Mouse (Mus musculus) midbrain, embryonic 13.5 days (tissue): ENCODE measurements around the gene Obox7. TPM values are rescaled to one million over a fixed set of nuclear protein-coding genes. Genes with fewer than 3 reads are reported as not detected.
"Not testable (repeated sequence)": the region's sequence is repeated elsewhere in the genome, so short reads cannot be mapped to it uniquely, and the experiment has no call there.

Experiments
- ATAC-seq: fragments of 200-750 bp; cut with Nextera tagmentation; 2 replicates; pipeline ENCODE4 v1.8.0; 2017; ENCODE audit warnings: mild to moderate bottlenecking, moderate TSS enrichment, moderate library complexity
- H3K27ac ChIP-seq: fragments of 300-500 bp; sonication (generic); 2 replicates; pipeline ENCODE4 v1.5.1; 2015; ENCODE audit warnings: inconsistent platforms, mild to moderate bottlenecking, moderate library complexity
- H3K27me3 ChIP-seq: fragments of 300-500 bp; sonication (generic); 2 replicates; pipeline ENCODE4 v1.6.1; 2015; ENCODE audit warnings: mild to moderate bottlenecking, inconsistent platforms
- H3K36me3 ChIP-seq: fragments of 300-500 bp; sonication (generic); 2 replicates; pipeline ENCODE4 v1.6.1; 2015; ENCODE audit warnings: mild to moderate bottlenecking, inconsistent platforms
- H3K4me1 ChIP-seq: fragments of 300-500 bp; sonication (generic); replicated peaks from 2 replicates; pipeline ENCODE4 v1.6.1; 2015; ENCODE audit warnings: inconsistent platforms
- H3K4me2 ChIP-seq: fragments of 300-500 bp; sonication (generic); replicated peaks from 2 replicates; pipeline ENCODE4 v1.6.1; 2015; ENCODE audit warnings: moderate library complexity, mild to moderate bottlenecking, inconsistent platforms
- H3K4me3 ChIP-seq: fragments of 300-500 bp; sonication (generic); replicated peaks from 2 replicates; pipeline ENCODE4 v1.5.1; 2015; ENCODE audit warnings: mild to moderate bottlenecking, inconsistent platforms
- H3K9ac ChIP-seq: fragments of 300-500 bp; sonication (generic); replicated peaks from 2 replicates; pipeline ENCODE4 v1.6.1; 2015; ENCODE audit warnings: mild to moderate bottlenecking, inconsistent platforms
- H3K9me3 ChIP-seq: fragments of 300-500 bp; sonication (generic); 2 replicates; pipeline ENCODE4 v1.6.1; 2016; ENCODE audit warnings: mild to moderate bottlenecking, inconsistent platforms
- WGBS: fragments of 180-500 bp; shearing (Covaris S2); methylation state at CpG from one replicate; pipeline ENCODE4 v1.1.7; 2015; 5-methylcytosine and 5-hydroxymethylcytosine counted together
- polyA plus RNA-seq: library from polyadenylated mRNA; unstranded; fragments of >200 nt; fragmentation: Nextera tagmentation; extraction: Ambion mirVana; gene quantifications from 2 replicates; pipeline ENCODE4 v1.2.1, GENCODE M21; 2015

The Obox7 gene
- polyA plus RNA-seq = not detected in 2 replicates

- 89% methylated on average over 1 of the region's 1 CpGs for WGBS
- ATAC-seq = not testable (repeated sequence)
Measured at GRCm38 (mm10) chr7:14659196-14659595, at the start of gene Obox7. Obox7 (plus strand) TSS chr7:14659496.

GRCm38 (mm10) chr7:14622556-14623542 lies 36.4 kb upstream of the Obox7 start:
- H3K4me1 ChIP-seq, H3K36me3 ChIP-seq, H3K27me3 ChIP-seq: not testable (repeated sequence)
- 6% methylated on average over 79 of the region's 132 CpGs for WGBS
- peak overlapping the region; percentile 51 for H3K27ac ChIP-seq
- peak; percentile 91 for ATAC-seq
- peak overlapping the region; percentile 36 for H3K4me3 ChIP-seq
- H3K9ac ChIP-seq = peak overlapping the region; percentile 49
- peaks cover 17% of the 10 kb centered on the region; the same call in 1 of the 2 replicates for H3K9me3 ChIP-seq
- peak overlapping the region; percentile 37 for H3K4me2 ChIP-seq

More at GRCm38 (mm10) chr7:14659196-14659595, at the start of gene Obox7:
- not testable (repeated sequence) for H3K9ac ChIP-seq, H3K27me3 ChIP-seq, H3K36me3 ChIP-seq, H3K27ac ChIP-seq, H3K4me3 ChIP-seq, H3K4me1 ChIP-seq, H3K4me2 ChIP-seq
- H3K9me3 ChIP-seq = peaks cover 20% of the 10 kb centered on the region; the same call in 1 of the 2 replicates

Other genes with a start within 250 kb of the Obox7 start
- not detected in 2 replicates for gene Sult2a8, start 212.7 kb upstream of the Obox7 start, polyA plus RNA-seq
- gene Sult2a7, start 165.3 kb upstream of the Obox7 start, polyA plus RNA-seq = not detected in 2 replicates
- 0.28 and 0.51 TPM in 2 replicates for gene Vmn1r90, start 96.0 kb upstream of the Obox7 start, polyA plus RNA-seq